Mouse (Mus musculus) liver, embryonic 12.5 days (tissue): ENCODE data around the gene Inpp4b. TPM values are rescaled to one million over a fixed set of nuclear protein-coding genes. Genes with fewer than 3 reads are reported as not detected.

Experiments
- ATAC-seq: fragments of 200-750 bp; cut with Nextera tagmentation; 2 replicates; pipeline ENCODE4 v1.8.0; 2017; ENCODE audit warnings: moderate number of reproducible peaks, mild to moderate bottlenecking, moderate library complexity
- H3K27ac ChIP-seq: fragments of 300-500 bp; sonication (generic); 2 replicates; pipeline ENCODE4 v1.5.1; 2016; ENCODE audit warnings: mild to moderate bottlenecking
- H3K27me3 ChIP-seq: fragments of 300-500 bp; sonication (generic); replicated peaks from 2 replicates; pipeline ENCODE4 v1.6.1; 2016; ENCODE audit warnings: mild to moderate bottlenecking, moderate library complexity
- H3K36me3 ChIP-seq: fragments of 300-500 bp; sonication (generic); 2 replicates; pipeline ENCODE4 v1.6.1; 2016; ENCODE audit warnings: mild to moderate bottlenecking, moderate library complexity
- H3K4me1 ChIP-seq: fragments of 300-500 bp; sonication (generic); 2 replicates; pipeline ENCODE4 v1.6.1; 2016
- H3K4me2 ChIP-seq: fragments of 300-500 bp; sonication (generic); 2 replicates; pipeline ENCODE4 v1.6.1; 2016; ENCODE audit warnings: mild to moderate bottlenecking, moderate library complexity
- H3K4me3 ChIP-seq: fragments of 300-500 bp; sonication (generic); 2 replicates; pipeline ENCODE4 v1.5.1; 2016; ENCODE audit warnings: mild to moderate bottlenecking, moderate library complexity
- H3K9ac ChIP-seq: fragments of 300-500 bp; sonication (generic); 2 replicates; pipeline ENCODE4 v1.6.1; 2016; ENCODE audit warnings: mild to moderate bottlenecking, moderate library complexity
- H3K9me3 ChIP-seq: fragments of 300-500 bp; sonication (generic); replicated peaks from 2 replicates; pipeline ENCODE4 v1.6.1; 2016; ENCODE audit warnings: mild to moderate bottlenecking, moderate library complexity
- WGBS: fragments of 180-500 bp; shearing (Covaris S2); methylation state at CpG from one replicate; pipeline ENCODE4 v1.1.7; 2016; ENCODE audit not compliant: insufficient replicate concordance; 5-methylcytosine and 5-hydroxymethylcytosine counted together
- polyA plus RNA-seq: library from polyadenylated mRNA; unstranded; fragments of >200 nt; fragmentation: Nextera tagmentation; extraction: Ambion mirVana; gene quantifications from 2 replicates; pipeline ENCODE4 v1.2.1, GENCODE M21; 2016

Gene Inpp4b
- polyA plus RNA-seq, 1 experiment from 2014 or later, result 2.5 TPM

- H3K36me3 ChIP-seq, result no peaks in the 10 kb centered on the region
- H3K27me3 ChIP-seq, result no peaks in the 10 kb centered on the region
- ATAC-seq, result no peak
- H3K4me2 ChIP-seq, result no peak overlapping the region
- H3K9me3 ChIP-seq, result no peaks in the 10 kb centered on the region
- no peak overlapping the region for H3K27ac ChIP-seq
- H3K4me3 ChIP-seq, result no peak overlapping the region
- H3K9ac ChIP-seq, result no peak overlapping the region
- no peaks in the 10 kb centered on the region for H3K4me1 ChIP-seq
Measured at GRCm38 (mm10) chr8:81862738-81863137, 520.4 kb downstream of the Inpp4b start.

- ATAC-seq, result no peak
- WGBS, result 71% methylated on average over 2 of the region's 2 CpGs
- H3K9ac ChIP-seq, result no peak overlapping the region
Measured at GRCm38 (mm10) chr8:81864318-81864717, 522.0 kb downstream of the Inpp4b start.

DNA sequence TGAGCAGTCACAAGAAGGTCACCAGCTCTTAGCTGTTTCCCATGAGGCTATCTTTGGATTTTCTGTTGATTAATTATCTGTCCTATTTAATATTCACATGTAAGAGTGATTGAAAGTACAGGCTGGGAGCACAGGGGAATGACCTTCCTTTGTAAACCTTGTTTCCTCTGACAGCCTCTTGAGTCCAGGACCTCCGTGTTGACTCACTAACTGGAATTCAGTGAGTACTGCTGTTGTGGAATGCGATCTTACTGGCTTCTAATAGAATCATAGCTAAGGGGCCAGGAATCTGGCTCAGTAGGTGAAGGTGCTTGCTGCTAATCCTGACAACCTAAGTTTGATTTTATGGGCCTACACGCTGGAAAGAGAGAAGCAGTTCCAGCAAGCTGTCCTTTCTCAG lies 523.3 kb downstream of the Inpp4b start:
- H3K4me1 ChIP-seq, result no peaks in the 10 kb centered on the region
- H3K9ac ChIP-seq, result no peak overlapping the region
- no peaks in the 10 kb centered on the region for H3K36me3 ChIP-seq
- H3K27me3 ChIP-seq, result no peaks in the 10 kb centered on the region
- 67% methylated on average over 3 of the region's 3 CpGs for WGBS
- no peak for ATAC-seq
- no peak overlapping the region for H3K4me3 ChIP-seq
- H3K4me2 ChIP-seq, result no peak overlapping the region
- H3K9me3 ChIP-seq, result no peaks in the 10 kb centered on the region
- no peak overlapping the region for H3K27ac ChIP-seq

More at GRCm38 (mm10) chr8:81864318-81864717, 522.0 kb downstream of the Inpp4b start:
- H3K36me3 ChIP-seq, result no peaks in the 10 kb centered on the region
- H3K27me3 ChIP-seq, result no peaks in the 10 kb centered on the region
- no peaks in the 10 kb centered on the region for H3K9me3 ChIP-seq
- H3K27ac ChIP-seq, result no peak overlapping the region
- H3K4me2 ChIP-seq, result no peak overlapping the region
- H3K4me3 ChIP-seq, result no peak overlapping the region
- H3K4me1 ChIP-seq, result no peaks in the 10 kb centered on the region

DNA sequence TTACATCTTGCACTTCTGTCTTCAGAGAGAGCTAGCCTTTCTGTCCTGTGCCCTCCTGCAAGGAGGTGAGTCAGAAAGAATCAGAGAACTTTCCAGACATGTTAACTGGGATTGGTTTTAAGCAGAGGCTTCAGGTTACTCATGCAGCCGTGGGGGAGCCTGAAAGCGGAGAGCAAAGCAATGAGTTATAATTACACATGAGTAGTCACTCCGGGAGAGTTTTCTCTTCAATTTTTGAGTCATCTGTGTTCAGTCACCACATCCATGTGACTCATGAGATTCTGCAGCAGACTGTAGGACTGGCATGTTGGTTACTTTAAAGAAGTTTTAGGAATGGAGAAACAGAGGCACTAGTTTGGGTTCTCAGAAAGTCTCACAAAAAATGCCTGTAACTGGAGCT lies 524.7 kb downstream of the Inpp4b start:
- Histone ChIP-seq H3K9me3 (no peaks in the 10 kb centered on the region), H3K27me3 (no peaks in the 10 kb centered on the region), H3K4me2 (no peak overlapping the region), H3K4me3 (no peak overlapping the region), H3K4me1 (no peaks in the 10 kb centered on the region), H3K27ac (no peak overlapping the region), H3K36me3 (no peaks in the 10 kb centered on the region), H3K9ac (no peak overlapping the region)
- ATAC-seq, result no peak
- WGBS, result 60% methylated on average over 3 of the region's 3 CpGs

DNA sequence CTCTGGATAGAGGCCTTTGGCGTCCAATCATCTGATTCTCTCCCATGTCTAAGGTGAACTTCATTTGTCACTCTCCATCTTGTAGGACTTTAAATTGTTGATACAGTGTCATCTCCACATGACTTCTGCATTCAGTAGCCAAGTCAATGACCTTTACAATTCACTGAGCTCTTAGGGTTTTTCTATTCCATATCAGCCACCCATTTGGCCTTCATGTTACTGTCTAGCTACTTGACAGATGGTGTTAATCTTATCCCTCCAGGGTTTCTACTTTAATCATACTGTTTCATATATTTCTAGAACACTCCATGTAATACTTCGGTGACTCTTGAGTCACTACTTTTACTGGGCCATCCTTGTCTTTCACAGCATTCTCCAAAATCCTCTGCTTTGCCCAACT lies 528.1 kb downstream of the Inpp4b start:
- Histone ChIP-seq H3K9ac (no peak overlapping the region), H3K4me3 (no peak overlapping the region), H3K27me3 (no peaks in the 10 kb centered on the region), H3K9me3 (no peaks in the 10 kb centered on the region), H3K36me3 (no peaks in the 10 kb centered on the region), H3K4me1 (no peaks in the 10 kb centered on the region), H3K4me2 (no peak overlapping the region), H3K27ac (no peak overlapping the region)
- WGBS, result 60% methylated on average over 2 of the region's 2 CpGs
- ATAC-seq, result no peak

DNA sequence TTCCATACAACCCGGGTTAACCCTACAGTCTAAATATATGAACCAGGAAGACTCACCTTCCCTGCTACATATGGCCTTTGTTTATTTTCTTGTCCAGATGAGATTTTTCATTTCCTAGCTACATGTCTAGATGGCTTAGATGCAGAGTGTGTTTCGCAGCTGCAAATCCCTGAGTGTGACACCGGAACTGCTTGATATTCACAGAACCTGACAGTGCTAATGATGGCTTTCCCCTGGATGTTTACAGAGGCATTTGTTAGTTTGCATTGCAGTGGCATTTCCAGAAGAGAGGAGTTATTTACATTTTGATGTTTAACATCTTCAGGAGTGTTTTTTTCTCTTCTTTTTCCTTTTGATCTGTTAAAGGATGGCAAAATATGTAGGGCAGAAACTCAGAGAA lies 537.7 kb downstream of the Inpp4b start:
- H3K9me3 ChIP-seq, result no peaks in the 10 kb centered on the region
- H3K27me3 ChIP-seq, result no peaks in the 10 kb centered on the region
- WGBS, result 67% methylated on average over 3 of the region's 3 CpGs
- no peak overlapping the region for H3K9ac ChIP-seq
- no peak overlapping the region for H3K4me2 ChIP-seq
- no peaks in the 10 kb centered on the region for H3K4me1 ChIP-seq
- H3K36me3 ChIP-seq, result no peaks in the 10 kb centered on the region
- no peak overlapping the region for H3K27ac ChIP-seq
- no peak overlapping the region for H3K4me3 ChIP-seq
- no peak for ATAC-seq

DNA sequence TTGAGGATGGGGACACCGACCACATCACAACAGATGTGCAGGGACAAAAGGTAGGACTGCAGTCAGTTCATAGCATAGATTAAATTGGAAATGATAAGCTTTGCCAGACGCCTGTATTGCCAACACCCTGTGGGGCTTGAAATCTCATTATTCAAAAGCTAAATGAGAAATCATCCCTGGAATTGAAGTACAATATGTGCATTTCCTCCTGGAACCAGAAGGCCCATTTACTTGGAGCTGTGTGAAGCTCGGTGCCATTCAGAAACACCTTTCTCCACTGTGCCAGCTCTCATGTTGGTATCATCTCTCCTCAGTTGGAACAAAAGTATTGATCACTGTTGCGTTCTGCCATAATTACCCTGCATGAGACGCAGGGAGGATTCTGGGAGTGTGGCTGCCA lies 541.8 kb downstream of the Inpp4b start:
- 72% methylated on average over 5 of the region's 5 CpGs for WGBS

DNA sequence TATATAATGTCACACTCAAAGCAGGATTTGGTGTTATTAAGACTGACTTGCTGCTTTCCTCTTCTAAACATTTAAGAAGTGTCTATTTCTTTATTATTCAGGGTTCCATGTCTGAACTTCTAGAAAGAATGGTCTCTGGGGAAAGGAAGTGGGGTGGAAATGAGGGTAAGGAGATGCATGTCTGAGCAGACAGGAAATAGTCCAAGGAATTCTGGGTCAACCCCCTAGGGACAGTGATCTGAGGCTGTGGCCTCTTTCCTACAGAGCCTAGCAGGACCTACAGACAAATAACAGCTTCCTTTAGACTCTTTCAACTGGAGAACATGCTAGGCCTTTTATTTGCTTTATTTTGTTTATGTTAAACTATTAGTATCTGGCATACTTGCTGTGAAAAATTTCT lies 546.5 kb downstream of the Inpp4b start:
- no peaks in the 10 kb centered on the region for H3K36me3 ChIP-seq
- no peak overlapping the region for H3K27ac ChIP-seq
- H3K4me3 ChIP-seq, result no peak overlapping the region
- no peak overlapping the region for H3K9ac ChIP-seq
- H3K27me3 ChIP-seq, result no peaks in the 10 kb centered on the region
- H3K4me1 ChIP-seq, result no peaks in the 10 kb centered on the region
- H3K4me2 ChIP-seq, result no peak overlapping the region
- no peaks in the 10 kb centered on the region for H3K9me3 ChIP-seq
- no peak for ATAC-seq

More for the DNA sequence above, 541.8 kb downstream of the Inpp4b start:
- Histone ChIP-seq H3K36me3 (no peaks in the 10 kb centered on the region), H3K4me3 (no peak overlapping the region), H3K4me1 (no peaks in the 10 kb centered on the region), H3K9ac (no peak overlapping the region), H3K27ac (no peak overlapping the region), H3K27me3 (no peaks in the 10 kb centered on the region), H3K4me2 (no peak overlapping the region), H3K9me3 (no peaks in the 10 kb centered on the region)
- ATAC-seq, result no peak

DNA sequence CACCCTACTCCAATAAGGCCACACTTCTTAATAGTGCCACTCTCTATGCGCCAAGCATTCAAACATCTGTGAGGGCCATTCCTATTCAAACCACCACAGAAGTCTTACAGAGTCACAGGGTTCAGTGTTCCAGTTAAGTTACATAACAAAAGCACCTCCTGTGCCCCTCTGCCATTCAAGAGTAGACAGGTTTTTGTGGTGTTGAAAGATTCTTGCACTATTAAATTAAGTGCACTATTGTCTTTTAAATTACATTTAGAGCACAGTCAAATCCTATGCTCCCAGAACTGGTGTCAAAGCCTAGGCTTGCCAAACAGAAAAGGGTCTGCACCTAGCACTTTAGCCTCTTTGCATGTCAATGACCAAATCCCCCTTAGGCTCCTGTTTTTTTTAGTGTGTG lies 550.9 kb downstream of the Inpp4b start:
- Histone ChIP-seq H3K27me3 (no peaks in the 10 kb centered on the region), H3K9ac (no peak overlapping the region), H3K4me1 (no peaks in the 10 kb centered on the region), H3K4me3 (no peak overlapping the region), H3K4me2 (no peak overlapping the region), H3K9me3 (no peaks in the 10 kb centered on the region), H3K27ac (no peak overlapping the region), H3K36me3 (no peaks in the 10 kb centered on the region)
- ATAC-seq, result no peak
- WGBS, result 78% methylated on average over 1 of the region's 1 CpGs

GRCm38 (mm10) chr8:81946812-81947211 lies 604.5 kb downstream of the Inpp4b start:
- Histone ChIP-seq H3K36me3 (no peaks in the 10 kb centered on the region), H3K27ac (no peak overlapping the region), H3K9me3 (no peaks in the 10 kb centered on the region), H3K4me1 (no peaks in the 10 kb centered on the region), H3K9ac (no peak overlapping the region), H3K4me3 (no peak overlapping the region), H3K27me3 (no peaks in the 10 kb centered on the region), H3K4me2 (no peak overlapping the region)
- 76% methylated on average over 5 of the region's 5 CpGs for WGBS
- no peak for ATAC-seq

- Histone ChIP-seq H3K27me3 (no peaks in the 10 kb centered on the region), H3K9ac (no peak overlapping the region), H3K9me3 (no peaks in the 10 kb centered on the region), H3K4me1 (no peaks in the 10 kb centered on the region), H3K36me3 (no peaks in the 10 kb centered on the region), H3K27ac (no peak overlapping the region), H3K4me3 (no peak overlapping the region), H3K4me2 (no peak overlapping the region)
- WGBS, result 74% methylated on average over 2 of the region's 2 CpGs
- ATAC-seq, result no peak
Measured at GRCm38 (mm10) chr8:81953101-81953500, 610.7 kb downstream of the Inpp4b start.

- H3K27me3 ChIP-seq, result no peaks in the 10 kb centered on the region
- H3K27ac ChIP-seq, result no peak overlapping the region
- no peak overlapping the region for H3K4me2 ChIP-seq
- ATAC-seq, result no peak
- H3K9me3 ChIP-seq, result no peaks in the 10 kb centered on the region
- H3K4me1 ChIP-seq, result no peaks in the 10 kb centered on the region
- H3K4me3 ChIP-seq, result no peak overlapping the region
- WGBS, result 74% methylated on average over 8 of the region's 8 CpGs
- H3K36me3 ChIP-seq, result no peaks in the 10 kb centered on the region
- H3K9ac ChIP-seq, result no peak overlapping the region
Measured at GRCm38 (mm10) chr8:81985128-81985665, 642.8 kb downstream of the Inpp4b start.

DNA sequence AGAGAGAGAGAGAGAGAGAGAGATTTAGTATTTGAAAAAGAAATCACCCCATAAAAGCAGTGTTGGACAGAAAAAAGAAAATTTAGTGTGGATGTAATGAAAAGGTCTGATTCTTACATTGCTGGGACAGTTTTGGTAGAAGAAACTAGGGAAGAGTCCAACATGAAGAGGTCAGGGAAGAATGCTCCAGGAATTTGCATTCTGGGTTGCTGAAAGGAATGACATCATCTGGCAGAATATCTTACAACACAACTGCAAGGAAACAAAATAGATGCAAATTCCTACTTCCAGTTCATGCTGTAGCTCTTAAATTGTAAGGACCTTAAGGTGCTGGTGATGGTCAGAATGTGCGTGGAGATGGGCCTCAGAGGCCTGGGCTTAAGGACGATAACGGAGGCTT lies 650.6 kb downstream of the Inpp4b start:
- no peak for ATAC-seq
- Histone ChIP-seq H3K9me3 (no peaks in the 10 kb centered on the region), H3K36me3 (no peaks in the 10 kb centered on the region), H3K27ac (no peak overlapping the region), H3K9ac (no peak overlapping the region), H3K27me3 (no peaks in the 10 kb centered on the region), H3K4me2 (no peak overlapping the region), H3K4me3 (no peak overlapping the region), H3K4me1 (no peaks in the 10 kb centered on the region)
- WGBS, result 82% methylated on average over 3 of the region's 3 CpGs
